Mouse (Mus musculus) G1E (cell line): ENCODE measurements around the gene Akap13. TPM values are rescaled to one million over a fixed set of nuclear protein-coding genes. Genes with fewer than 3 reads are reported as not detected.

ENCODE experiments used
- ATAC-seq: 2 replicates; pipeline ENCODE4 v1.8.0; 2016; ENCODE audit warnings: mild to moderate bottlenecking; ENCODE audit not compliant: insufficient number of reproducible peaks, poor library complexity, low FRiP score, severe bottlenecking; ENCODE audit errors: extremely low read depth
- DNase-seq: peaks from one replicate; pipeline ENCODE4 v3.0.0; 2012; ENCODE audit warnings: low spot score
- H3K27me3 ChIP-seq: 2 replicates; pipeline ENCODE4 v1.6.1; 2012; ENCODE audit warnings: mild to moderate bottlenecking, low read length, inconsistent platforms; ENCODE audit not compliant: insufficient read depth
- H3K36me3 ChIP-seq: replicated peaks from 2 replicates; pipeline ENCODE3; 2012; ENCODE audit warnings: mild to moderate bottlenecking, inconsistent platforms
- H3K4me1 ChIP-seq: 2 replicates; pipeline ENCODE4 v1.6.1; 2012; ENCODE audit warnings: low read depth, low read length, inconsistent platforms, mixed read lengths; ENCODE audit not compliant: insufficient read depth
- H3K4me3 ChIP-seq: 2 replicates; pipeline ENCODE4 v1.5.1; 2012; ENCODE audit warnings: low read depth, mild to moderate bottlenecking, inconsistent platforms, low read length, moderate library complexity, mixed read lengths
- H3K9me3 ChIP-seq: replicated peaks from 2 replicates; pipeline ENCODE4 v1.6.1; 2012; ENCODE audit warnings: inconsistent platforms
- CTCF ChIP-seq: IDR thresholded peaks from 2 replicates; pipeline ENCODE4 v1.5.1; 2012; ENCODE audit warnings: low read depth, low read length, inconsistent platforms, mixed read lengths
- GATA1 ChIP-seq: IDR thresholded peaks from 2 replicates; pipeline ENCODE4 v1.6.1; 2012; ENCODE audit warnings: borderline replicate concordance, low read length, inconsistent platforms, mixed read lengths
- GATA2 ChIP-seq: IDR thresholded peaks from 2 replicates; pipeline ENCODE4 v1.6.1; 2012; ENCODE audit warnings: low read depth, low read length, inconsistent platforms, borderline replicate concordance
- POLR2AphosphoS5 ChIP-seq: IDR thresholded peaks from 2 replicates; pipeline ENCODE4 v1.6.1; 2012; ENCODE audit warnings: low read depth, low read length, inconsistent platforms; ENCODE audit not compliant: insufficient replicate concordance
- TAL1 ChIP-seq: conservative IDR thresholded peaks from 2 replicates; pipeline ENCODE4 v1.6.1; 2012; ENCODE audit warnings: low read depth, low read length, inconsistent platforms, mixed read lengths
- polyA plus RNA-seq: library from polyadenylated mRNA; stranded (reverse); fragments of >175 nt; gene quantifications from 2 replicates; pipeline ENCODE4 v1.2.3, GENCODE M21; 2012
- total RNA-seq, 2 experiments: library from RNA; stranded (forward) in 1 of 2; stranded (reverse) in 1 of 2; fragments of 200-1000 nt in 1 of 2; fragments of >200 nt in 1 of 2; fragmentation: Nextera tagmentation in 1 of 2; gene quantifications; 2 replicates each; pipeline ENCODE4 v1.2.3; 2014 to 2017

Gene Akap13
- total and polyA plus RNA-seq, 3 experiments: 2.8 to 123 (median 47.0) TPM

- Histone ChIP-seq H3K4me3 (no peak overlapping the region), H3K9me3 (no peaks in the 10 kb centered on the region), H3K27me3 (no peaks in the 10 kb centered on the region; the same call in 1 of the 2 replicates), H3K4me1 (no peaks in the 10 kb centered on the region; the same call in 1 of the 2 replicates), H3K36me3 (no peaks in the 10 kb centered on the region)
- TF ChIP-seq TAL1: no peak
- no peak for TF ChIP-seq GATA2
- TF ChIP-seq GATA1: no peak
- TF ChIP-seq POLR2AphosphoS5: no peak
- TF ChIP-seq CTCF: no peak
- DNase-seq: no peak
- ATAC-seq: no peak
Observed at GRCm38 (mm10) chr7:75559915-75560314, 104.6 kb downstream of the Akap13 start.

GRCm38 (mm10) chr7:75560566-75560965 is 105.2 kb downstream of the Akap13 start:
- H3K9me3 ChIP-seq: no peaks in the 10 kb centered on the region
- ATAC-seq (no peak), DNase-seq (no peak)
- H3K27me3 ChIP-seq: no peaks in the 10 kb centered on the region; the same call in 1 of the 2 replicates
- no peak overlapping the region for H3K4me3 ChIP-seq
- no peaks in the 10 kb centered on the region for H3K36me3 ChIP-seq
- no peak for TF ChIP-seq GATA1
- no peaks in the 10 kb centered on the region; the same call in 1 of the 2 replicates for H3K4me1 ChIP-seq

GRCm38 (mm10) chr7:75561134-75561533 is 105.8 kb downstream of the Akap13 start:
- no peaks in the 10 kb centered on the region for H3K9me3 ChIP-seq
- no peak for ATAC-seq
- no peak for DNase-seq
- no peak for TF ChIP-seq TAL1
- no peak for TF ChIP-seq GATA1
- no peaks in the 10 kb centered on the region; the same call in 1 of the 2 replicates for H3K4me1 ChIP-seq
- no peaks in the 10 kb centered on the region; the same call in 1 of the 2 replicates for H3K27me3 ChIP-seq
- no peak overlapping the region for H3K4me3 ChIP-seq
- no peaks in the 10 kb centered on the region for H3K36me3 ChIP-seq

DNA sequence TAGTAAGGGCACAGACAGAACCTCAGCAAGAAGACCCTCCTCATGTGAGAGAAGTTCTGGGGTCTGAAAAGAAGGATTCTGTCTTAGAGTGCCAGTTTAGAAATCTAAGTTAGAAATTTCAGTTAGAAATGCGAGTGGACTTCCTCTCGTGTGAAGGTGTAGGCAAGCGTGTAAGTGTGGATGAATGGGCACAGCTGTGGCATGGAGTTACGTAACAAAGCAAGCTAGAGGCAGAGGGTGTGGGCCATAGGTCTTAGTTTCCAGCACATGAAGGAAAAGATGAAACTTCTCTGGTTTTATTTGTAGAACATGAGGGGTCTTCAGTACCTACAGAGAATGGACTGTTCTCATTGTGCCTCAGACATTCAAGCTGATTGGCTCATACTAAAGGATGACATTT is 112.9 kb downstream of the Akap13 start:
- H3K9me3 ChIP-seq: no peaks in the 10 kb centered on the region
- H3K36me3 ChIP-seq: no peaks in the 10 kb centered on the region
- no peak overlapping the region for H3K4me3 ChIP-seq
- no peaks in the 10 kb centered on the region; the same call in 1 of the 2 replicates for H3K4me1 ChIP-seq
- TF ChIP-seq CTCF (no peak), TAL1 (no peak), GATA1 (no peak), GATA2 (no peak), POLR2AphosphoS5 (no peak)
- ATAC-seq (no peak), DNase-seq (no peak)
- H3K27me3 ChIP-seq: no peaks in the 10 kb centered on the region; the same call in 1 of the 2 replicates

- no peak for DNase-seq
- TF ChIP-seq TAL1 (no peak), POLR2AphosphoS5 (no peak), CTCF (no peak), GATA1 (no peak), GATA2 (no peak)
- no peaks in the 10 kb centered on the region for H3K36me3 ChIP-seq
- no peaks in the 10 kb centered on the region for H3K9me3 ChIP-seq
- no peak for ATAC-seq
- H3K4me3 ChIP-seq: no peak overlapping the region
- no peaks in the 10 kb centered on the region; the same call in 1 of the 2 replicates for H3K4me1 ChIP-seq
- no peaks in the 10 kb centered on the region; the same call in 1 of the 2 replicates for H3K27me3 ChIP-seq
Observed at GRCm38 (mm10) chr7:75568883-75569282, 113.5 kb downstream of the Akap13 start.

GRCm38 (mm10) chr7:75570218-75570617 is 114.9 kb downstream of the Akap13 start:
- ATAC-seq: no peak
- no peak overlapping the region for H3K4me3 ChIP-seq
- no peak for TF ChIP-seq CTCF
- no peak for TF ChIP-seq TAL1

GRCm38 (mm10) chr7:75571078-75571477 is 115.7 kb downstream of the Akap13 start:
- Histone ChIP-seq H3K4me3 (no peak overlapping the region), H3K9me3 (no peaks in the 10 kb centered on the region), H3K4me1 (no peaks in the 10 kb centered on the region), H3K36me3 (no peaks in the 10 kb centered on the region), H3K27me3 (no peaks in the 10 kb centered on the region)
- ATAC-seq (no peak), DNase-seq (no peak)
- TF ChIP-seq POLR2AphosphoS5 (no peak), GATA2 (no peak), CTCF (no peak), TAL1 (no peak), GATA1 (no peak)

More at GRCm38 (mm10) chr7:75570218-75570617, 114.9 kb downstream of the Akap13 start:
- no peak for DNase-seq
- no peaks in the 10 kb centered on the region for H3K9me3 ChIP-seq
- H3K36me3 ChIP-seq: no peaks in the 10 kb centered on the region
- no peaks in the 10 kb centered on the region for H3K27me3 ChIP-seq
- H3K4me1 ChIP-seq: no peaks in the 10 kb centered on the region
